Mouse (Mus musculus) ES-Bruce4 (cell line): ENCODE results near the gene Smim12. TPM values are rescaled to one million over a fixed set of nuclear protein-coding genes. Genes with fewer than 3 reads are reported as not detected.

Source experiments
- H3K27ac ChIP-seq: 2 replicates; pipeline ENCODE4 v1.5.1; 2012; ENCODE audit warnings: low read length, inconsistent platforms; ENCODE audit not compliant: insufficient read depth
- H3K27me3 ChIP-seq: 2 replicates; pipeline ENCODE4 v1.6.1; 2012; ENCODE audit warnings: mild to moderate bottlenecking, low read length, inconsistent platforms; ENCODE audit not compliant: control insufficient read depth, poor library complexity, insufficient read depth, severe bottlenecking
- H3K36me3 ChIP-seq: 2 replicates; pipeline ENCODE4 v1.6.1; 2012; ENCODE audit warnings: inconsistent platforms, mild to moderate bottlenecking, low read length, moderate library complexity; ENCODE audit not compliant: control insufficient read depth, poor library complexity, insufficient read depth, severe bottlenecking
- H3K4me1 ChIP-seq: one replicate; pipeline ENCODE4 v1.8.1; 2011; ENCODE audit warnings: low read length; ENCODE audit not compliant: control insufficient read depth, insufficient read depth
- H3K4me3 ChIP-seq: 2 replicates; pipeline ENCODE4 v1.5.1; 2011; ENCODE audit warnings: low read depth, mild to moderate bottlenecking, low read length
- H3K9ac ChIP-seq: 2 replicates; pipeline ENCODE4 v1.6.1; 2012; ENCODE audit warnings: low read depth, mild to moderate bottlenecking, inconsistent platforms; ENCODE audit not compliant: poor library complexity, severe bottlenecking
- H3K9me3 ChIP-seq: replicated peaks from 2 replicates; pipeline ENCODE4 v1.6.1; 2012; ENCODE audit warnings: mild to moderate bottlenecking, low read length, inconsistent platforms; ENCODE audit not compliant: control insufficient read depth, poor library complexity, insufficient read depth, severe bottlenecking
- CTCF ChIP-seq: IDR thresholded peaks from one replicate; pipeline ENCODE4 v1.8.1; 2011; ENCODE audit warnings: low read depth, low read length
- EP300 ChIP-seq: IDR thresholded peaks from 2 replicates; pipeline ENCODE4 v1.6.1; 2011; ENCODE audit warnings: low read depth, low read length; ENCODE audit not compliant: insufficient read depth
- POLR2A ChIP-seq: IDR thresholded peaks from one replicate; pipeline ENCODE4 v1.8.1; 2011; ENCODE audit warnings: low read length; ENCODE audit not compliant: insufficient read depth
- polyA plus RNA-seq: library from polyadenylated mRNA; stranded (reverse); fragments of >200 nt; gene quantifications from 2 replicates; pipeline ENCODE4 v1.2.4, GENCODE M21; 2011; ENCODE audit warnings: low read depth; ENCODE audit not compliant: missing spikeins, insufficient read depth, insufficient read length

The Smim12 gene
- polyA plus RNA-seq, 1 experiment = 26.6 TPM

GRCm38 (mm10) chr4:127258186-127258897 is 14.8 kb downstream of the Smim12 start:
- Histone ChIP-seq H3K9ac (no peak overlapping the region), H3K9me3 (no peaks in the 10 kb centered on the region), H3K36me3 (no peaks in the 10 kb centered on the region), H3K4me3 (no peak overlapping the region), H3K27ac (no peak overlapping the region), H3K27me3 (no peaks in the 10 kb centered on the region), H3K4me1 (no peaks in the 10 kb centered on the region)
- TF ChIP-seq CTCF (no peak), POLR2A (no peak), EP300 (no peak)

DNA sequence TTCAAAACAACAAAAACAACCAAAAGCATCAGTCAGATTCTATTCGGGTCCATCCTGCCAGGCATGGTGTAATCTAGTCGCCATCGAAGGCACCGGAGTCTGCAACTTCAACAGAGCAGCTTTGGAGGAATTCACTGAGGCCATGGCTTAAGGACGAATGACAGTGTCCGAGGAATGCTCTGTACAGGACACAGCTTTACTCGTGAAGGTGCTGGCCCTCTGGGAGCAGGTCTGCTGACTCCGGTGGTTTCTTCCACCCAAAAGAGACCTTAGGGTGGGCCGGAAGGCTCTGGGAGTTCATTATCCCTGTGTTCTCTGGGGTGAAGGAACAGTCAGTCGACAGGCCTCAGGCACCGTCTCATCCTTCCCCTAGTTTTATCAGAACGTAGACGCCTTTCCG is 18.0 kb downstream of the Smim12 start:
- H3K4me3 ChIP-seq = no peak overlapping the region
- no peak overlapping the region for H3K9ac ChIP-seq
- H3K4me1 ChIP-seq = no peaks in the 10 kb centered on the region
- no peaks in the 10 kb centered on the region for H3K9me3 ChIP-seq
- no peak overlapping the region for H3K27ac ChIP-seq
- TF ChIP-seq CTCF (no peak), POLR2A (no peak), EP300 (no peak)
- no peaks in the 10 kb centered on the region for H3K27me3 ChIP-seq
- H3K36me3 ChIP-seq = no peaks in the 10 kb centered on the region

DNA sequence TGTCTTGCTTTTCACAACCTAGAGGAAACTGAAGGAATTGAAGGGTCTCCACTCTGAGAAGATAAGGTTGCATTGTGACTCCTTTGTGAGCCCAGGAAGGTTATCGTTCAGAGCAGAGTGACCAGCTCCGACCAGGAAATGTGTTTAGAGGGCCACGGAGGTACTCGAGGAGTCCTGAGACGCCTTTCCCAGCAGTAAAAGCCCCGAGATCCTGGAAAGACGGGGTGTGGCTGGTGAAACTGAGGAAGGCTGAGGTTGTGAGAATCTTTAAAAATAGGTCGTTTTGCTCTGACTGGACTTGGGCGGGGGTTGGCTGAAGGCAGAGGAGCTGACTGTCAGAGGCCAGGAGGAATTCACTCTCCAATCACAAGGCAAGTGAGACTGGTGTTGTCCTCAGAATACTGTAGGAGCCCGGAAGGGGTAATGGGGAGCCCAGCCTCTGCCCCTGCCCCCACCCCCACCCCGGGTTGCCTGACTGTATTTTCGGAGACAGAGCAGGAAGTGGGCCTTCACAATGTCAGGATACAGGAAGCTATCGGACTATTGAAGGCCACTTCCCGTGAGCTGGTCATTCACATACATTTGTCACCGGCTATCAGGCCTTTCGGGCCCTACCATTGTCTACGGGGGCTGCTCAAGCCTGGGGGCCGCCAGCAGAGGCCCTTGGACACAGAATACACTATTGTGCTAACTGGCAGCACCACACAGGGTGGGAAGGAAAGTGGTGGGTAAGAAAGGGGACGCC is 20.0 kb downstream of the Smim12 start:
- no peak overlapping the region for H3K27ac ChIP-seq
- TF ChIP-seq EP300 (no peak), CTCF (no peak), POLR2A (no peak)
- no peaks in the 10 kb centered on the region for H3K4me1 ChIP-seq
- H3K9me3 ChIP-seq = no peaks in the 10 kb centered on the region
- no peaks in the 10 kb centered on the region for H3K36me3 ChIP-seq
- H3K4me3 ChIP-seq = no peak overlapping the region
- no peak overlapping the region for H3K9ac ChIP-seq
- H3K27me3 ChIP-seq = no peaks in the 10 kb centered on the region

GRCm38 (mm10) chr4:127264183-127264554 is 20.6 kb downstream of the Smim12 start:
- H3K9me3 ChIP-seq = no peaks in the 10 kb centered on the region
- H3K27ac ChIP-seq = no peak overlapping the region
- no peaks in the 10 kb centered on the region for H3K4me1 ChIP-seq
- H3K27me3 ChIP-seq = no peaks in the 10 kb centered on the region
- no peak overlapping the region for H3K4me3 ChIP-seq
- no peak overlapping the region for H3K9ac ChIP-seq
- TF ChIP-seq POLR2A = no peak
- no peak for TF ChIP-seq EP300
- no peak for TF ChIP-seq CTCF
- no peaks in the 10 kb centered on the region for H3K36me3 ChIP-seq

DNA sequence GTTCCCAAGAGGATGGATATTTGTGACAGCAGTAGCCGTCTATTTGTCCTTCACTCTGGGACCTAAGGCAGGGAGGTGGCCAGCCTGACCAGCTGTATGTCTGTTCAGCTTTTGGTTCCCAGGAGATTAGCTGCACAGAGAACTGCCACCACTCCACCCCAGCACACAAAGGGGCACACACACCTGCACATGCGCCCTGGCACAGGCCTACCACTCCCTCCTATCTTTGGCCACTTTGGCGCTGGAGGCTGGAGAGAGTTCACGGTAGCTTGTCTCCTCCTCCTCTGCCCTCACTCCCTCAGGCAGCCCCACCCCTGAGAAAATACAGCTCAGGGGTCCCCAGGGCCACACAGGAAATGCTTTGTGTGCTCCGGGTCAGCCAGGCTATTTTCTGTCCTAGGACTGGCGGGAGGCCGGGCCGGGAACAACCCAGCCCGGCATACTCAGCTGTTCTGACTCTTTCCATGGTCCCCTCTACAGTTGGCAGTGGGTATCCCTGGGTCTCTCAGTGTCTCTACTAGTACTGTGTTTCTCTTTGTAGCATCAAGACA is 34.9 kb downstream of the Smim12 start:
- H3K9ac ChIP-seq = no peak overlapping the region
- H3K36me3 ChIP-seq = no peaks in the 10 kb centered on the region
- H3K27me3 ChIP-seq = no peaks in the 10 kb centered on the region
- TF ChIP-seq POLR2A (no peak), EP300 (no peak), CTCF (no peak)
- no peak overlapping the region for H3K27ac ChIP-seq
- H3K9me3 ChIP-seq = no peaks in the 10 kb centered on the region
- H3K4me3 ChIP-seq = no peak overlapping the region
- H3K4me1 ChIP-seq = no peaks in the 10 kb centered on the region

DNA sequence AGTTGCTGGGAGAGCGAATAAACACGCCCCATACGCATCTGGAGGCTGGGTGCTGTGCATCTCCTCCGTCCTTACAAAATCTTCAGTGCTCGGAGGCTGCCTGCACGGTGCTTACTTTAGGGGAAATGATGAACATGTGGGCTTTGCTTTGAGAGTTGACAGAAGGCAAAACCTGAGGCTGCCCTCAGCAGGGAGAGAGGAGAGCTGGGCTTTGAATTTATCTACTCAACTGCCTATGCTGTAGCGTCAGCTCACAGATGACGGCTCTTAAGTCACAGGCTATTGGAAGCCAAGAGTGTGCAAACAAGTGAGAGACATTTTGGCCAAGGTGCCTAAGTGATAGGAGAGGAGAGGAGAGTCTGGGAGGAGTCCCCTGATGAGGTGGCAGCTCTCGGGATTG is 35.7 kb downstream of the Smim12 start:
- no peak overlapping the region for H3K9ac ChIP-seq
- TF ChIP-seq EP300 (no peak), CTCF (no peak), POLR2A (no peak)
- no peaks in the 10 kb centered on the region for H3K9me3 ChIP-seq
- no peak overlapping the region for H3K27ac ChIP-seq
- no peaks in the 10 kb centered on the region for H3K27me3 ChIP-seq
- H3K4me1 ChIP-seq = no peaks in the 10 kb centered on the region
- H3K4me3 ChIP-seq = no peak overlapping the region
- no peaks in the 10 kb centered on the region for H3K36me3 ChIP-seq
